Mouse (Mus musculus): Measurements from ENCODE around the gene Pxk. TPM values are rescaled to one million over a fixed set of nuclear protein-coding genes. Genes with fewer than 3 reads are reported as not detected.
"Not testable (repeated sequence)": the region's sequence is repeated elsewhere in the genome, so short reads cannot be mapped to it uniquely, and the experiment has no call there.

Gene Pxk
- polyA plus RNA-seq, 1 experiment from 2014 or later = 39.0 TPM

DNA sequence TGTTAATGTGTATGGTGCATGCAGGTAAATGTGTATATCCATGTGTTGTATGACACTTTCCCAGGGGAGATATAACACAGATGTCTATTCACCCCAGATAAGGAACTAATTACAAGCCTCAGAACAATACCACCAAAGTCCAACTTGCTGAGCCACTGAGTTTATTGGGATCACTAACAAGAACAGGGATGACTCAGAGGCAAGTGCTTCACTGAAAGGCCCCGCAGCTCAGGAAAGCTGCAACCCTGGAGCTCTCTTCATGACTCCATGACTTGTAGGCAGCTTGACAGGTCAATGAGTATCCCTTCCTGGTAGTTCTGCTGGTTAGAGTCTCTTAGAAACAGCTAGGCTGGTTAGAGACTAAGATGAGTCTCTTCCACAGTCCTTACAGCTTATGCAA is 11.0 kb downstream of the Pxk start:
- H3K36me3 ChIP-seq = no peaks in the 10 kb centered on the region
- ATAC-seq (ENCODE audit: insufficient read depth, low FRiP score, low read depth) = no peak
- no peaks in the 10 kb centered on the region for H3K4me1 ChIP-seq
- no peak overlapping the region for H3K9ac ChIP-seq
- no peak overlapping the region for H3K27ac ChIP-seq
- no peak overlapping the region for H3K4me3 ChIP-seq (replicated peaks)
- no peak overlapping the region for H3K4me2 ChIP-seq
- 81% methylated on average over 1 of the region's 1 CpGs for WGBS
- H3K9me3 ChIP-seq = no peaks in the 10 kb centered on the region
- H3K27me3 ChIP-seq (replicated peaks) = no peaks in the 10 kb centered on the region

DNA sequence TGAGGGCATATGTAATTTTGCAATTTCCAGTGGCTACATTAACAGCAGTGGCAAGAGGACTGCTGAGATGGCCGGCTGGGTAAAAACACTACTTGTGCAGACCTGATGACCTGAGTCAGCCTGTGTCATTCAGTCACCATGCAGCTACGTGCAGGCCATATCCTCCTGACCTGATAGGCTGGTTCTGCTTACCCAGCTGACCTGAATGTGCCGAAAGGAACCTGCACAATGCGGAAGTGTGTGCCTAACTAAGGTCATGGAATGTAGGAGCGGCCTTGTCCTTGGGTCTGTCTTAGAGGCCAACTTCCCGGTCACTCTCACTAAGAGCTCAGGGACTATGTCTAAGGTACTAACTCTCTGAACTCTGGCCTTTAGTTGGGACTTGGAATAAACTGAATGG is 13.5 kb downstream of the Pxk start:
- no peaks in the 10 kb centered on the region for H3K27me3 ChIP-seq (replicated peaks)
- H3K36me3 ChIP-seq = no peaks in the 10 kb centered on the region
- WGBS = 73% methylated on average over 6 of the region's 6 CpGs
- H3K4me3 ChIP-seq (replicated peaks) = no peak overlapping the region
- H3K9me3 ChIP-seq = no peaks in the 10 kb centered on the region
- H3K27ac ChIP-seq = no peak overlapping the region
- H3K4me1 ChIP-seq = no peaks in the 10 kb centered on the region
- H3K9ac ChIP-seq = no peak overlapping the region
- H3K4me2 ChIP-seq = no peak overlapping the region
- peak; percentile 61 for ATAC-seq (ENCODE audit: insufficient read depth, low FRiP score, low read depth)

DNA sequence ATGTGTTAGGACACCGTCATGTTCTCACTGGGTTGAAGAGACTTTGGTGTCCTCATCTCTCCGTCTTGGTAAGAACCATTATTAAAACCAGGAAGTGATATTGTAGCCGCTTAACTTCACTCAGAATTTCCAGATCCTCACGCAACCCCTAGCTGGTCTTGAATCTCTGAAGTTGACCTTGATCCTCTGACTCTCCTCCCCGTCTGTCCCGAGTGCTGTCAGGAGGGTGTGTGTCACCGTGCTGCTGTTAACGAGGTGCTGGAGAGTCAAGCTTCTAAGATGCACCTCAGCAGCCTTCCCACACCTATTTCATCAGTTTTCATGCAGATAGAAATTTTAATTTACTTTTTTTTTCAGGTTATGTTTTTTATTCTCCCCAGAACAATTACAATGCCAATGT is 14.0 kb downstream of the Pxk start:
- no peak for ATAC-seq (ENCODE audit: insufficient read depth, low FRiP score, low read depth)
- Histone ChIP-seq H3K9ac (no peak overlapping the region), H3K36me3 (no peaks in the 10 kb centered on the region), H3K4me2 (no peak overlapping the region), H3K4me3 (replicated peaks) (no peak overlapping the region), H3K9me3 (no peaks in the 10 kb centered on the region), H3K27me3 (replicated peaks) (no peaks in the 10 kb centered on the region), H3K27ac (no peak overlapping the region), H3K4me1 (no peaks in the 10 kb centered on the region)
- WGBS = 78% methylated on average over 8 of the region's 8 CpGs

DNA sequence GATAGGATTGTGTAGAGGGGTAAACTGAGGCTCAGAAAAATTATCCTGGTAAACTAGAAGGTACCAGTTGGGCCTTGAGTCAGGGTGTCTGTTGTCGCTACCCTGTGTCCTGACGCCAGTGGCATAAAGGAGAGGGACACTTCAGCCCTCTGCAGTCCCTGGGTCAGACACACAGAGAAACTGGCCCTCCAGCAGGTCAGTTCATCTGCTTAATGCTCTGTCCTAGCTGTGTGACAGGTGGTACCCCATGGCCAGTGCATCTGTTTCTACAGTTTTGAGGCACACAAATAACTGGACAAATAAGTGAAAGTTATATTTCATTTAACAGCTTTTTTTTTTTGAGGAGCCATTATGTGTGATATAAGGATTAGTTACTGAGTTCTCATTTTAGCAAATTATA is 15.6 kb downstream of the Pxk start:
- Histone ChIP-seq H3K4me1 (no peaks in the 10 kb centered on the region), H3K36me3 (no peaks in the 10 kb centered on the region), H3K9ac (no peak overlapping the region), H3K9me3 (no peaks in the 10 kb centered on the region), H3K4me2 (no peak overlapping the region), H3K4me3 (replicated peaks) (no peak overlapping the region), H3K27me3 (replicated peaks) (no peaks in the 10 kb centered on the region), H3K27ac (no peak overlapping the region)
- 91% methylated on average over 2 of the region's 2 CpGs for WGBS
- no peak for ATAC-seq (ENCODE audit: insufficient read depth, low FRiP score, low read depth)

DNA sequence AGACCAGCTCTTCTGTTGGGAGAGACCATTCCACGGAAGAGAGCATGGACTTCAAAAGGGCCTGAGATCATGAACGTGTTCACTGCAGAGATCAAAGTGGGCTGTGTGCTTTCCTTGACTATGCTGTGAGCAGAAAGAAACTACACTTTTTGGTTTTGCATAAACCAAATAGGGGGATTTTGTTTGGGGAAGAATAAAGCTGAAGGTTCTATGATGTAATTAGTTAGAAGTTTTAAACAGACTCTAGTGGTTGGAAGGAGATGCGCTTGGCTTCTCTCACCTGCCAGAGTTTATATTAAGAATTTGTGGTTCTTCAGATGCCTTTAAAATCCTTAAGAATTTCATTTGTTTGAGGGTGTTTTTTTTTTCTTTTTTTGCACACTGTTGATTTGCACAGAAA is 16.3 kb downstream of the Pxk start:
- Histone ChIP-seq H3K9me3 (no peaks in the 10 kb centered on the region), H3K27me3 (replicated peaks) (no peaks in the 10 kb centered on the region), H3K27ac (no peak overlapping the region), H3K36me3 (no peaks in the 10 kb centered on the region), H3K4me2 (no peak overlapping the region), H3K9ac (no peak overlapping the region), H3K4me3 (replicated peaks) (no peak overlapping the region), H3K4me1 (no peaks in the 10 kb centered on the region)
- WGBS = 53% methylated on average over 3 of the region's 3 CpGs
- ATAC-seq (ENCODE audit: insufficient read depth, low FRiP score, low read depth) = no peak

DNA sequence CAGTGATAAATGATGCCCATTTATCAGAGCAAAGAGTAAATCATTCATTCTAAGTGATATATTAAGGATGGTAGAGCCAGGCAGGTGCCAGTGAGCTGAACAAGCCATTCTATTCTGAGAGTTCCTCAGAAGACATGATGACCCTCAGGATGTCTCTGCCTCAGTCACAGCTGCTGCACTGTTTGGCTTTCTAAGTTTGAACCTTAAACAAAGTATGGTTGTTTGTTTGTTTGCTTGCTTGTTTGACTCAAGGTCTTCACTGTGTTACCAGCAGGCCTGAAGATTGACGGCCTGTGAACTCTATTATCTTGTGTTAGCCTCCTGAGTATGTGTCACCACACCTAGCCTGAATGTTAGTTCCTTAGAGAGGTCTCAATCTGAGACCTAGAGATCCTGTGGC is 16.7 kb downstream of the Pxk start:
- Histone ChIP-seq H3K4me3 (replicated peaks) (no peak overlapping the region), H3K9ac (no peak overlapping the region), H3K27ac (no peak overlapping the region), H3K9me3 (no peaks in the 10 kb centered on the region), H3K4me1 (no peaks in the 10 kb centered on the region), H3K4me2 (no peak overlapping the region), H3K27me3 (replicated peaks) (no peaks in the 10 kb centered on the region), H3K36me3 (no peaks in the 10 kb centered on the region)
- no peak for ATAC-seq (ENCODE audit: insufficient read depth, low FRiP score, low read depth)
- 69% methylated on average over 1 of the region's 1 CpGs for WGBS

DNA sequence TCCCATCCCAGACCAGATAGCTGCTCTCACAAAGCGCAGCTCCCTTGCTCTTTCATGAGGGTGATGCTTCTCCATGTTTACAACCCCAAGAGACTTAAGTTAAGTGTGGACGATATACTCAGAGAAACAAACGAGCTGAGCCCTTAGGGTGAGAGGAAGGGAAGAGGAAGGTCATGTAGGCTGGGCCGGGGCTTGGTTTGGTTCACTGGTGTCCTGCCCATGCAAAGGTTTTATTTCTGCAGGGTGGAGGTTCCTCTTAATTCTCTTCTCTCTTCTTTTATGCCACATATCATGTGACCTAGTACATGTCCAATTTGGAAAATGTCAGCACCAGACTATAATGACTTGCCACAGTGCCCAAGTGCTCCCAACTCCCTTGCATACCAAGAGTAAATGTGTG is 17.8 kb downstream of the Pxk start:
- H3K27me3 ChIP-seq (replicated peaks) = no peaks in the 10 kb centered on the region
- H3K27ac ChIP-seq = no peak overlapping the region
- H3K4me2 ChIP-seq = no peak overlapping the region
- no peak overlapping the region for H3K9ac ChIP-seq
- no peak overlapping the region for H3K4me3 ChIP-seq (replicated peaks)
- WGBS = 75% methylated on average over 4 of the region's 4 CpGs
- no peaks in the 10 kb centered on the region for H3K9me3 ChIP-seq
- no peaks in the 10 kb centered on the region for H3K4me1 ChIP-seq
- ATAC-seq (ENCODE audit: insufficient read depth, low FRiP score, low read depth) = no peak
- no peaks in the 10 kb centered on the region for H3K36me3 ChIP-seq

DNA sequence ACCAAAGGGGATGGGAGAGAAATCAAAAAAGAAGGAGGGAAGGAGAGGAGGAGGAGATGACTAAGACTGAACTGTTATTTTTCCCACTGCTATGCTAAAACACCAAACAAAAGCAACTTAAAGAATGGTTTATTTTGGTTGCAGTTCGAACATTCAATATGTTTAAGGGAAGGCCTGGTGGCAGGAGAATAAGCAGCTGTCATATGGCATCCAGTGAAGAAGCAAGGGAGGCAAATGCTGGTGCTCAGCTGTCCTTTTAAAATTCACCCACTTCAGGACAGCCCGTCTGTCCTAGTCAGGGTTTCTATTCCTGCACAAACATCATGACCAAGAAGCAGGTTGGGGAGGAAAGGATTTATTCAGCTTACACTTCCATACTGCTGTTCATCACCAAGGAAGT is 19.4 kb downstream of the Pxk start:
- Histone ChIP-seq H3K4me3 (replicated peaks) (no peak overlapping the region), H3K9me3 (no peaks in the 10 kb centered on the region), H3K4me2 (no peak overlapping the region), H3K9ac (no peak overlapping the region), H3K27me3 (replicated peaks) (no peaks in the 10 kb centered on the region), H3K27ac (no peak overlapping the region), H3K4me1 (no peaks in the 10 kb centered on the region), H3K36me3 (no peaks in the 10 kb centered on the region)
- 74% methylated on average over 2 of the region's 2 CpGs for WGBS
- no peak for ATAC-seq (ENCODE audit: insufficient read depth, low FRiP score, low read depth)

DNA sequence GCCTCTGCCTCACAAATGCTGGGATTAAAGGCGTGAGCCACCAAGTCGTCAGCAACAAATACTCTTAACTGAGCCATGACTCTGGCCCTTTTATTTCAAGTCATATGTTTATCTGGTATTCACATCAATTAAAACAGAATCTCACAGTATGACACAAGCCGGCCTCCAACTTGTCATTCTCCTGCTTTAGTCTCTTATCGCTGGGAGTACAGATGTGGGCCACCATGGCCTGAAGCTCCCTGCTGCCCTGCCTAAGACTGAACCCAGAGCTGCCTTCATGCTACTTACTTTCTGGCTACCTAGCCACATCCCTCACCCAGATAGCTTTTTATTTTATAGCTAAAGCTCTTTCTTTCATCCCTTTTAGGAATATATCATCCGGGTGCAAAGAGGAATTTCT is 21.4 kb downstream of the Pxk start:
- 81% methylated on average over 5 of the region's 5 CpGs for WGBS
- Histone ChIP-seq H3K9me3 (no peaks in the 10 kb centered on the region), H3K9ac (no peak overlapping the region), H3K4me2 (no peak overlapping the region), H3K27me3 (replicated peaks) (no peaks in the 10 kb centered on the region), H3K27ac (no peak overlapping the region), H3K36me3 (no peaks in the 10 kb centered on the region), H3K4me1 (no peaks in the 10 kb centered on the region), H3K4me3 (replicated peaks) (no peak overlapping the region)
- ATAC-seq (ENCODE audit: insufficient read depth, low FRiP score, low read depth) = no peak

DNA sequence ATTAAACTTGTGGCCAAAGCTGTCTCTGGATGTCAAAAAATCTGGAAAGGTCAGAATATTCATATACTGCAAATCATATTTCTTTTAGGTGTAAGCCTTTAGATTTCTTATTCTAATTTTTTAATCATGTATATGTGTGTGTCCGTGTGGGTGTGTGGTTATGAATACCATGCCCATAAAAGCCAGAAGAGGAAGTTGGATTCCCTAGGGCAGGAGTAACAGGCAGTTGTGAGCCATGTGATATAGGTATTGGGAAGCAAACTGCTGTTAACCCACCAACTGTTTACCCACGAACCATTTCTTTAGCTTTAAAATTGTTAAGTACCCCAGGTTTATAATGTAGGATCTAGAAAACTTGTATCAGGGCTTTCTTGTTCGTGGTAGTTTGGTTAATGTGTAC is 21.9 kb downstream of the Pxk start:
- H3K36me3 ChIP-seq = no peaks in the 10 kb centered on the region
- no peak for ATAC-seq (ENCODE audit: insufficient read depth, low FRiP score, low read depth)
- H3K27me3 ChIP-seq (replicated peaks) = no peaks in the 10 kb centered on the region
- H3K4me3 ChIP-seq (replicated peaks) = no peak overlapping the region
- no peak overlapping the region for H3K27ac ChIP-seq
- no peak overlapping the region for H3K4me2 ChIP-seq
- no peaks in the 10 kb centered on the region for H3K9me3 ChIP-seq
- no peaks in the 10 kb centered on the region for H3K4me1 ChIP-seq
- 82% methylated on average over 3 of the region's 3 CpGs for WGBS
- no peak overlapping the region for H3K9ac ChIP-seq

DNA sequence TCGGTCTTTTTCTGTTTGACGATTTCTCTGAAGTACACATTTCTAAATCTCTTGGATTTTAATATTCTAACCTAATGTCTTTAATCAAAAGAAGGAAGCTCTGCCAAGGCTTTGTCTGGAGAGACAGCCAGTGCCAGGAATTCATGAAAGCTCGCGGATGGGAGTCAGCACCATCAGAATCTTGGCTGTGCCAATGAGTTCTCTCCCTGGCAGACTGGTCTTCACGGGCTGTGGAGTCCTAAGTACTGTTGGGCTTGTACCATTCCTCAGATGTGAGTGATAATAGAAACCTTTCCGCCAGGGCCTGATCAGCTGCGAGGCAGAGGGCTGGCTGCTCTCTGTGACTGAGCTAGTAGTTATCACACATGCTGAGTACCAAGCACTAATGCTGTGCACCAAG is 25.1 kb downstream of the Pxk start:
- Histone ChIP-seq H3K4me2 (no peak overlapping the region), H3K27ac (no peak overlapping the region), H3K4me1 (no peaks in the 10 kb centered on the region), H3K27me3 (replicated peaks) (no peaks in the 10 kb centered on the region), H3K4me3 (replicated peaks) (no peak overlapping the region), H3K9me3 (no peaks in the 10 kb centered on the region), H3K36me3 (no peaks in the 10 kb centered on the region), H3K9ac (no peak overlapping the region)
- WGBS = 89% methylated on average over 7 of the region's 7 CpGs
- no peak for ATAC-seq (ENCODE audit: insufficient read depth, low FRiP score, low read depth)

DNA sequence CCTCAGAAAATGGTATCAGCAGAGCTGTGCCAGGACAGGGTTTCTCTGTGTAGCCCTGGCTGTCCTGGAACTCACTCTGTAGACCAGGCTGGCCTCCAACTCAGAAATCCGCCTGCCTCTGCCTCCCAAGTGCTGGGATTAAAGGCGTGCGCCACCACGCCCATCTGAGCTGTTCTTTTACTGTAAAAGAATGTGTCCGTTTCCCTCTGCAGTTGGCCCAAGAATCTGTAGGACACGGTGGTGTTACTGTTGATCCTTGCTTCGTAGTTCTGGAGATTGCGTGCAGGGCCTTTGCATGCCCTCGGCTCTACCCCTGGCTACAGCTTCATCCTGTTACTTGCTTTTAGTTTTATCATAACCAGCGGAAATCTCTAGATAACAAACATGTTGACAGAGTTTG is 25.6 kb downstream of the Pxk start:
- not testable (repeated sequence) for H3K9me3 ChIP-seq; H3K36me3 ChIP-seq; H3K27me3 ChIP-seq (replicated peaks); H3K27ac ChIP-seq; H3K4me2 ChIP-seq; H3K4me1 ChIP-seq; H3K9ac ChIP-seq; ATAC-seq (ENCODE audit: insufficient read depth, low FRiP score, low read depth); H3K4me3 ChIP-seq (replicated peaks)
- WGBS = 91% methylated on average over 10 of the region's 10 CpGs

DNA sequence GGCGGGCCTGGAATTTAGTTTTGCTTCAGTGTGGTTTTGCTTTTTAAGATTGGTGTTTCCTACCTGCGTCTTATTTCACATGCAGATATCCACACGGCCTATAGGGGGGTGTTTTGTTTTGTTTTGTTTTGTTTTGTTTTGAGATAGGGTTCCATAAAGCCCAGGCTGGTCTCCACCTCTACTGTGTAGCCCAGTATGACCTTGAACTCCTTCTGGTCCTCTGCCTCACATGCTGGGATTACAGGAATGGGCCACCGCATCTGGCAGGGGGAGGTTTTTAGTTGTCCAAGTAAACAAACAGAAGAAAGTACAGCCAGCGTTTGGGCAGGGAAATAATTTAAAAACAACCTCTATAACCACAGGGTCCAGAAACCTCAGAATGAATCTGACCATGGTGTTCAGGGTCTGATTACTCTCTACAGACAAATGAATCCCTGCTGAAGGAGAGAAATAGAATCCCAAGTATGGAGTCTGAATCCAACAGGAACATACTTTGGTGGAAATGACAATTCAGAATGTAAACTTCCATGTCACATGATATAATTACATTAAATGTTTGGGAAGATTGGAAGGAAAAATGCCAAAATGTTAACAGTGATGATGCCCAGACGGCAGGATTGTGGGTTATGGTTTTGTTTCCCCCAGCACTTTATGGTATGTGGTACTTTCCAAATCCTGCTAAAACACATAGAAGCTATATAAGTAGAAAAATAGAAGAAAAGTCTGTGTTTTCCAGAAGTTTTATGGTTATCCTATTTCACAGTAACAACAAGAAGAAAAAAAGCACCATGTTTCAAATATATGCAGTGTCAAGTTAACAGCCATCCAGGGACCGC is 26.3 kb downstream of the Pxk start:
- H3K4me2 ChIP-seq = no peak overlapping the region
- H3K9ac ChIP-seq = no peak overlapping the region
- H3K27ac ChIP-seq = no peak overlapping the region
- H3K9me3 ChIP-seq = no peaks in the 10 kb centered on the region
- no peaks in the 10 kb centered on the region for H3K27me3 ChIP-seq (replicated peaks)
- no peaks in the 10 kb centered on the region for H3K36me3 ChIP-seq
- H3K4me1 ChIP-seq = no peaks in the 10 kb centered on the region
- WGBS = 69% methylated on average over 7 of the region's 7 CpGs
- no peak for ATAC-seq (ENCODE audit: insufficient read depth, low FRiP score, low read depth)
- no peak overlapping the region for H3K4me3 ChIP-seq (replicated peaks)
